Mouse (Mus musculus) liver, embryonic 14.5 days (tissue): ENCODE measurements around the gene Npff. TPM values are rescaled to one million over a fixed set of nuclear protein-coding genes. Genes with fewer than 3 reads are reported as not detected.

Experiments
- ATAC-seq: fragments of 200-750 bp; cut with Nextera tagmentation; 2 replicates; pipeline ENCODE4 v1.8.0; 2017; ENCODE audit warnings: moderate number of reproducible peaks, mild to moderate bottlenecking, moderate library complexity; ENCODE audit not compliant: insufficient read depth
- DNase-seq, 3 experiments: peaks; one replicate each; pipeline ENCODE4 v3.0.0-alpha.2; 2012 to 2013; ENCODE audit warnings: low read depth in 3 of 3, low spot score in 3 of 3
- H3K27ac ChIP-seq: fragments of 300-500 bp; sonication (generic); 2 replicates; pipeline ENCODE4 v1.5.1; 2014; ENCODE audit warnings: moderate library complexity, mild to moderate bottlenecking, control low read depth, inconsistent platforms
- H3K27me3 ChIP-seq: fragments of 300-500 bp; sonication (generic); 2 replicates; pipeline ENCODE4 v1.6.1; 2014; ENCODE audit warnings: mild to moderate bottlenecking, low read length, moderate library complexity; ENCODE audit not compliant: control insufficient read depth, insufficient read depth
- H3K36me3 ChIP-seq: fragments of 300-500 bp; sonication (generic); replicated peaks from 2 replicates; pipeline ENCODE4 v1.6.1; 2014; ENCODE audit warnings: low read depth; ENCODE audit not compliant: control insufficient read depth, insufficient read depth
- H3K4me1 ChIP-seq, 2 experiments: fragments of 200-500 bp in 1 of 2; fragments of 300-500 bp in 1 of 2; sonication (generic) in 1 of 2; replicated peaks; 2 replicates each; pipeline ENCODE4 v1.6.1; 2012 to 2014; ENCODE audit warnings: antibody characterized with exemption in 1 of 2, inconsistent platforms in 1 of 2, low read length in 1 of 2; ENCODE audit not compliant: control insufficient read depth in 2 of 2, insufficient read depth in 2 of 2
- H3K4me2 ChIP-seq: fragments of 300-500 bp; sonication (generic); 2 replicates; pipeline ENCODE4 v1.6.1; 2014; ENCODE audit warnings: low read depth, mild to moderate bottlenecking, control low read depth, moderate library complexity
- H3K4me3 ChIP-seq, 2 experiments: fragments of 200-500 bp in 1 of 2; fragments of 300-500 bp in 1 of 2; sonication (generic) in 1 of 2; 2 replicates each; pipeline ENCODE4 v1.5.1; 2012 to 2014; ENCODE audit warnings: low read depth in 2 of 2, low read length in 2 of 2, mild to moderate bottlenecking in 2 of 2, control low read depth in 1 of 2, inconsistent platforms in 1 of 2, moderate library complexity in 1 of 2; ENCODE audit not compliant: insufficient read depth in 1 of 2
- H3K9ac ChIP-seq: fragments of 300-500 bp; sonication (generic); replicated peaks from 2 replicates; pipeline ENCODE4 v1.6.1; 2014; ENCODE audit warnings: mild to moderate bottlenecking, control low read depth, moderate library complexity
- H3K9me3 ChIP-seq: fragments of 300-500 bp; sonication (generic); 2 replicates; pipeline ENCODE4 v1.6.1; 2016; ENCODE audit warnings: low read length, mixed read lengths; ENCODE audit not compliant: control insufficient read depth
- CTCF ChIP-seq: IDR thresholded peaks from 2 replicates; pipeline ENCODE4 v1.5.1; 2016; ENCODE audit warnings: antibody characterized with exemption, low read depth, control low read depth
- EP300 ChIP-seq: IDR thresholded peaks from 2 replicates; pipeline ENCODE4 v1.6.1; 2016; ENCODE audit warnings: antibody characterized with exemption, low read depth
- WGBS: fragments of 180-500 bp; shearing (Covaris S2); extraction: QIAGEN DNeasy Blood & Tissue Kit; methylation state at CpG from one replicate; pipeline ENCODE4 v1.1.7; 2014; ENCODE audit not compliant: insufficient replicate concordance; 5-methylcytosine and 5-hydroxymethylcytosine counted together
- polyA plus RNA-seq, 2 experiments: library from polyadenylated mRNA; depleted of rRNA in 1 of 2; stranded (reverse) in 1 of 2; unstranded in 1 of 2; fragments of >200 nt; fragmentation: Nextera tagmentation in 1 of 2; extraction: Ambion mirVana in 1 of 2; gene quantifications; 2 replicates each; pipeline versions ENCODE4 v1.2.1 to v1.2.3; 2012 to 2014

Npff gene
- polyA plus RNA-seq, 2 experiments = 0.19 to 1.2 TPM

DNA sequence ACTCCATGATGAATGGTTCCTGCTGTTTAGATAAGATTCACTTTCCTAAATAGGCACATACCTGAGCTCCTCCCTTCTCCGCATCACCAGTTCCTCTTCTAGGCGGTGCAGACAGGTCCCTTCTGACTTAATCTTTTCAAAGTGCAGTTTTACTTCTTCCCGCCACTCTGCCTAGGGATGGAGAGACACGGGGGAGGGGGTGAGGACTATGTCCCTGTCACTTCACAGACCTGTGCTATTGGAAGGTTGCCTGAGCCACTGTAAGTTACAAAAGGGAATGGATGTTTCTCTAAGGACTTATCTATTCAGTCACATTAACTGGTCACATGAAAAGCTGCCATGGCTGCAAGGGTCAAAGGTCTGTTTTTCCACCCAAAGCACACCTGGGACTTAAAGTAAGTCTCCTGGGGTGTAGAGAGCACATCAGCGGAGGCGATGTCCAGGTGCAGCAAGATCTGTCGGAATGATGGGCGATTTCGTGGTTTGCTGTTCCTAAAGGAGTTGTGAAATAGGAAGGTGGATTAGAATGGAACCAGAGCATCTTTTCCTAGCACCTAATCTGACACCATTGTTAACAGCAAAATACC is 22.4 kb downstream of the Npff start:
- DNase-seq (no peak), ATAC-seq (no peak)
- H3K4me1 ChIP-seq = peaks cover 0 to 2% of the 10 kb centered on the region in 2 experiments; a peak in 1 of 4 replicates
- no peak overlapping the region for H3K4me2 ChIP-seq
- no peaks in the 10 kb centered on the region for H3K9me3 ChIP-seq
- H3K4me3 ChIP-seq = no peak overlapping the region
- 78% methylated on average over 9 of the region's 9 CpGs for WGBS
- H3K27me3 ChIP-seq = no peaks in the 10 kb centered on the region
- no peak overlapping the region for H3K27ac ChIP-seq
- H3K36me3 ChIP-seq = peaks cover 56% of the 10 kb centered on the region
- TF ChIP-seq CTCF = no peak
- no peak for TF ChIP-seq EP300
- no peak overlapping the region for H3K9ac ChIP-seq

DNA sequence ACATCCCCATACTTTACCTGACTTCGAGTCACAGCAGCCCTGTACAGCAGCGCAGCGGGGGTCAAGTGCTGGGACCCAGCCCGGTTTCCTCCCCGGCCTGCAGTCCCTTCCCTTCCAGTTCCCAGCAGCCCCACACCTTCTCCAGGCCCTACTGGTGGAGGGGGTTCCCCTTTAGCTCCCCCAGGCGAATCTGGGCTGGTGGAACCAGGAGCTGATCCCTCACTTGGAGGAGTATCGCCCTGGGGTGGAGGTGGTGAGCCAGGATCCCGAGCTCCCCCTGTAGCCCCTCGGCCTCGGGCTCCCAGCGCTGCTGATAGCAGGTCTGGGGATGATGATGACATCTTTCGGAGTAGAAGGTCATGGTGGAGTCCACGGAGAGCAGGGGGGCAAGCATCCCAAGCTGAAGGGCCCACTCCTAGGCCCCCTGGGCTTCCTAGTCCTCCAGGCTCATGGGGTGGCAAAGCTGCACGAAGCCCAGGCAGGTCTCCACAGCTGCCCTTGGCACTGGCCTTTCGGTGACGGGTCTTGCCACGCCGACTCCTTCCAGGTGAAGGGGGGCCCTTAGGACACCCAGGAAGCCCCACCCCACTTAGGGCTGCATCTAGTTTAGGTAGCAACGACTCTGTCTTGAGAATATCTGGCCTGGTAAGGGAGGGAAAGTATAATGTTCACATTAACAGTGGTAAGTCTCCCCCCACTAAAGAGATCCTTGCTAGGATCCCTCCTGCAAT is 23.5 kb downstream of the Npff start:
- TF ChIP-seq CTCF (no peak), EP300 (no peak)
- no peaks in the 10 kb centered on the region for H3K9me3 ChIP-seq
- peaks cover 0 to 2% of the 10 kb centered on the region in 2 experiments; a peak in 1 of 4 replicates for H3K4me1 ChIP-seq
- H3K9ac ChIP-seq = no peak overlapping the region
- H3K4me2 ChIP-seq = no peak overlapping the region
- 86% methylated on average over 19 of the region's 19 CpGs for WGBS
- ATAC-seq (peak; percentile 7; the same call in 1 of the 2 replicates), DNase-seq (no peak)
- no peak overlapping the region for H3K27ac ChIP-seq
- peaks cover 64% of the 10 kb centered on the region for H3K36me3 ChIP-seq
- H3K27me3 ChIP-seq = no peaks in the 10 kb centered on the region
- H3K4me3 ChIP-seq = no peak overlapping the region

- Histone ChIP-seq H3K27ac (no peak overlapping the region), H3K4me3 (no peak overlapping the region), H3K36me3 (peaks cover 72% of the 10 kb centered on the region), H3K4me1 (no peaks in the 10 kb centered on the region; a peak in 1 of 4 replicates), H3K4me2 (no peak overlapping the region), H3K9ac (no peak overlapping the region), H3K9me3 (no peaks in the 10 kb centered on the region), H3K27me3 (no peaks in the 10 kb centered on the region)
- no peak for ATAC-seq
- DNase-seq = no peak
- 80% methylated on average over 5 of the region's 5 CpGs for WGBS
- TF ChIP-seq EP300 (no peak), CTCF (no peak)
Observed at GRCm38 (mm10) chr15:102500479-102500878, 24.3 kb downstream of the Npff start.

DNA sequence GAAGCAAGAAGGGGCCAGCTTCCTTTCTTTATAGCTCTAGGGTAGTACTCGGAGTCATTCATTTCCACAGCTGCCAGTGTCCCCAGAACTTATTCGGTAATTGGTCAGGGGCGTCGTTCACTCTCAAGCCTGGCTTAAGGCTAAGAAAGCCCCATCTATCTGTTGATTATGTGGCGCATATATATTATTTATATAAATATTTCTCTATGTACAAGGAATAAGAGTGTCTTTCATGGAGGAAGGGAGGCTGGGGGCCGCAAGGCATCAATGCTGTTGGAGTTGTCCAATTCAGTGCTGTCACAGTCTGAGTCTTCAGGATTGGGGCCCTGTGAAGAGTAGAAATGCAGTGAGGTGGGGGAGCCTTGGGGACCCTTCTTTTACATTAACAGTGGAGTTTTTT is 24.9 kb downstream of the Npff start:
- no peaks in the 10 kb centered on the region for H3K27me3 ChIP-seq
- no peak overlapping the region for H3K27ac ChIP-seq
- no peak for TF ChIP-seq EP300
- TF ChIP-seq CTCF = no peak
- H3K9ac ChIP-seq = no peak overlapping the region
- 87% methylated on average over 6 of the region's 6 CpGs for WGBS
- no peaks in the 10 kb centered on the region; a peak in 1 of 4 replicates for H3K4me1 ChIP-seq
- H3K9me3 ChIP-seq = no peaks in the 10 kb centered on the region
- no peak overlapping the region for H3K4me3 ChIP-seq
- H3K4me2 ChIP-seq = no peak overlapping the region
- no peak for ATAC-seq
- H3K36me3 ChIP-seq = peaks cover 78% of the 10 kb centered on the region
- no peak for DNase-seq

- peaks cover 82% of the 10 kb centered on the region for H3K36me3 ChIP-seq
- no peaks in the 10 kb centered on the region; a peak in 1 of 4 replicates for H3K4me1 ChIP-seq
- no peak overlapping the region for H3K9ac ChIP-seq
- no peak overlapping the region for H3K4me3 ChIP-seq
- no peak for DNase-seq
- no peak overlapping the region for H3K27ac ChIP-seq
- ATAC-seq = no peak
- TF ChIP-seq EP300 (no peak), CTCF (no peak)
- no peak overlapping the region for H3K4me2 ChIP-seq
- WGBS = 64% methylated on average over 3 of the region's 3 CpGs
- H3K27me3 ChIP-seq = no peaks in the 10 kb centered on the region
- H3K9me3 ChIP-seq = no peaks in the 10 kb centered on the region
Observed at GRCm38 (mm10) chr15:102499370-102499769, 25.4 kb downstream of the Npff start.
